Mouse (Mus musculus): Measurements from ENCODE around the gene Dnase2a.

- TF ChIP-seq CTCF (conservative IDR thresholded peaks at IDR 0.05; ENCODE audit: insufficient read depth, insufficient read length, low read depth, low read length) (peak; percentile 69), POLR2A (IDR thresholded peaks at IDR 0.05; ENCODE audit: low read depth, low read length) (no peak)
These were observed 5.3 kb upstream of the Dnase2a start for GRCm38 (mm10) chr8:84902920-84903661.
